Mouse (Mus musculus): ENCODE results near the gene Cul4a. TPM values are rescaled to one million over a fixed set of nuclear protein-coding genes. Genes with fewer than 3 reads are reported as not detected.

Cul4a gene
- 10 to 100 TPM; 50.1 to 51.1 TPM for total RNA-seq (2023)

DNA sequence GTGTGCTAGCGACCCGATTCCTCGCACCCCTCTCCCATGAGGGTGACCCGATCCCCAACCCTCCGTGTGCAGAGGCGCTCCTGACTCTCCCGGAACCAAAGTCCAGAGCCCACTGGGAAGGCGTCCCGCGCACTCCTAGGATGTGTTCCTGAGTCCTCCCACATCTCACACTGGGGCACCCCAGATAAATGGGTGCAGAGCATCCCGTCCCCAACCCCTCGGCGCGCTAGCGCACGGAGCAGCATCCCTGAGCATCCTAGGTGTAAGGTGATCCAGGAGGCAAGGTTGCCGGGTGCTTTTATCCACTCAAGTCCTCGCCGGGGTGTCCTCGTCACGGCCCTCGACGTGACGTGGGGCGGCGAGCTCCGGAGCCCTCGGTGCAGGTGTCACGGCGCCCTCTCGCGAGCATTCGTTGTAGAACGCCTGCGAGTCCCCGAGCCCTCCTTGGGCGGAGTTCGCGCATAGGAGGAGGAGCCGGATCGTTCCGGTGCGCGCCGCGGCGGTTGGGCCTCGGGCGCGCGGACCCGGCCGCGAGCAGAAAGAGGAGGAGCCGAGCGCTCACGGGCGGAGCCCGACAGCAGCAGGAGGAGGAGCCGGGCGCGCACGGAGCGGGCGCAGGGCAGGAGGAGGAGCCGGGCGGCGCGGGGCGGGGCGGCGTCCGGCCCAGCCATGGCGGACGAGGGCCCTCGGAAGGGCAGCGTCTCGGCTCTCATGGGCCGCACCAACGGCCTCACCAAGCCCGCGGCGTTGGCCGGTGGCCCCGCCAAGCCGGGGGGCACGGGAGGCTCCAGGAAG, at the start of gene Cul4a, which contains the start of gene Pcid2:
Cul4a (plus strand) TSS at position 535 of the 795 bp plus-strand sequence.
Pcid2 (minus strand) TSS at position 373 of the 795 bp plus-strand sequence.

DNA sequence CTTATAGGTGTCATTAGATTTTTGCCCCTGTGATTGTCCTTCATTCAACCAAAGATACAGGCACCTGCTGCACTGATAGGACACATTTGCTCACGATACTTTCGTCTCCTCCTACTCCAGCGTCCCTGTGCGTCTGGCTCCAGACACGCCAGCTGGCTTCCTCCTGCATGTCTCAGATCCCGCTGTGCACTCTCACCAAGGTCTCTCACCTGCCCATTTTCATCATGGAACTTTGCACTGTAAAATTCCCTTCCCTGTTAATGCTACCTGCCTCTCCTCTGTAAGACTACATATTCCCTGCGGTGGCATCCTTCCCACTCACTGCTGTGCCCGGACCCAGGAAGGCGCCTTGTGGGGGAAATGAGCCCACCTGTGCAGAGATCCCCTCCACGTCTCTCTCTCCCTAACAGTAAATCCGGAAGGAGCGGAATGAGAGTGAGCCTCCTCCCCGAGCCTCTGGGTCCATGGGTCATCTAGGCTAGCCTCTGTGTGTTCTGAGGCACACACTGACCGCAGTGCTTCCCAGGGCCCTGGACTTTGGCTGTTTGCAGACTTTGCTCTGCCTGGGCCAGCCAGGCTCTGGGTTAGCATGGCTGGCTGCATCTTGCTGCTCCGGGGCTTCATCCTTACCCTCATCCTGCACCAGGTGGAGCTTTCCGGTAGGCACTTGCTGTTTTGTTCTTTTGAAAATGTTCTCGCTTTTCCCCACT, 44.8 kb upstream of the Cul4a start, which contains the start of gene Proz:
Proz (plus strand) TSS at position 474 of the 710 bp plus-strand sequence.

DNA sequence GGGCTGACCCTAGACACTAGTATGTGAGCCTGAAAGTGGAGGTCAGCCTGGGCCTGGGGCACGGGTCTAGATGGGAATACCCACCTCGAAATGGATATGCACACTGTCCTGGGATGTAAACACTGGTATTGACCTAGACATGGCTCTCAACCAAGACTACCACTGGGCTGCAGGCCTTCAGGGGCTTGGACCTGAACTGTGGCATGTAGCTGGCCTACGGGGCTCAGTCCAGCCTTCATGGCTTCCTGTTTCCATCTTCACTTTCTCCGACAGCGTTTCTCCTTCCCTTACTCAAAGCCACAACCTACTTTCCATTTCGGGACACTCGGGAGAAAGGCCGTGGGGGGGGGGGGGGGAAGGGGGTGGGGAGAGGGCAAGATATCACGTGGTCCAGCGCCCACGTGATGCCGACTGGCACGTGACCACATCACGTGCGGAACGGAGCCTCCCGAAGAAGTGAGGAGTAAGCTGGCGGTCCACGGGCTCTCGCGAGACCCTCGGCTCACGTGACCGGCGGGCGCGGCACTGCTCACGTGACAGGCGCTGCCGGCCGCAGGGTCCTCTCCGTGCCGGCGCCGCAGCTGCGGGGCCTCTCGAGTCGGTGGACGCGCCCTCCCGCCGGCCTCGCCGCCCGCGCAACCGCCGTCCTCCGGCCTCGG, 53.4 kb downstream of the Cul4a start, which contains the start of gene Lamp1:
Lamp1 (plus strand) TSS at position 444 of the 659 bp plus-strand sequence.

Other genes with a start within 250 kb of the Cul4a start
- gene Mcf2l, start 231.8 kb upstream of the Cul4a start, total RNA-seq (2023): 10 to 100 TPM; 26.0 to 29.2 TPM
- gene F7, start 79.6 kb upstream of the Cul4a start, total RNA-seq (2023): 1 to 10 TPM; 1.6 to 1.9 TPM
- gene F10, start 68.3 kb upstream of the Cul4a start, total RNA-seq (2023): 10 to 100 TPM; 43.8 to 57.0 TPM
- under 1 TPM; 0.11 to 0.13 TPM for gene Proz, start 44.7 kb upstream of the Cul4a start, total RNA-seq (2023)
- 10 to 100 TPM; 23.7 to 24.5 TPM for gene Pcid2, start 162 bp upstream of the Cul4a start, total RNA-seq (2023)
- 100 to 1,000 TPM; 332 to 340 TPM for gene Lamp1, start 53.5 kb downstream of the Cul4a start, total RNA-seq (2023)
- under 1 TPM; 0.66 to 0.99 TPM for gene Grtp1, start 95.0 kb downstream of the Cul4a start, total RNA-seq (2023)
- under 1 TPM; 0.75 to 0.99 TPM for gene Adprhl1, start 148.5 kb downstream of the Cul4a start, total RNA-seq (2023)
- gene Dcun1d2, start 182.5 kb downstream of the Cul4a start, total RNA-seq (2023): 10 to 100 TPM in 1 of 2 experiments, 1 to 10 TPM in 1; 9.3 to 10.7 TPM
- gene Tmco3, start 182.6 kb downstream of the Cul4a start, total RNA-seq (2023): 10 to 100 TPM; 48.6 to 49.7 TPM
- gene Tfdp1, start 233.1 kb downstream of the Cul4a start, total RNA-seq (2023): 100 to 1,000 TPM; 173 to 183 TPM

Measured in neutrophil, adult 83 days (primary cell).